Mouse (Mus musculus): ENCODE data around the gene Ptgfrn. TPM values are rescaled to one million over a fixed set of nuclear protein-coding genes. Genes with fewer than 3 reads are reported as not detected.

The Ptgfrn gene
- total RNA-seq, 1 experiment, result 52.3 TPM

- H3K27ac ChIP-seq (ENCODE audit: insufficient read depth, low read depth, low read length, poor library complexity, severe bottlenecking), result peak overlapping the region; percentile 66
- TF ChIP-seq ZNF384 (IDR thresholded peaks at IDR 0.05; ENCODE audit: low read depth, low read length) (no peak), ZC3H11A (IDR thresholded peaks at IDR 0.05; ENCODE audit: borderline replicate concordance, low read depth, low read length) (no peak), CHD2 (IDR thresholded peaks at IDR 0.05; ENCODE audit: low read depth, low read length) (no peak), HCFC1 (IDR thresholded peaks at IDR 0.05; ENCODE audit: borderline replicate concordance, insufficient read depth, low read length) (no peak)
- no peaks in the 10 kb centered on the region for H3K9me3 ChIP-seq (ENCODE audit: control insufficient read depth, insufficient read depth, low read depth, low read length)
- no peak for DNase-seq (ENCODE audit: low read depth, low spot score)
- H3K9ac ChIP-seq (ENCODE audit: insufficient read depth, low read depth, low read length, poor library complexity, severe bottlenecking), result no peak overlapping the region
- H3K4me3 ChIP-seq (ENCODE audit: insufficient read depth in 1 of 2, low read depth in 1 of 2, low read length in 2 of 2, poor library complexity in 1 of 2, severe bottlenecking in 1 of 2), result peak overlapping the region in 1 of 2 experiments; percentile 15; a peak in 1 of 4 replicates
- H3K36me3 ChIP-seq (ENCODE audit: control insufficient read depth, insufficient read depth, low read length, poor library complexity, severe bottlenecking), result peaks cover 2% of the 10 kb centered on the region; the same call in 1 of the 2 replicates
- H3K4me1 ChIP-seq (ENCODE audit: control insufficient read depth in 2 of 2, insufficient read depth in 2 of 2, low read length in 2 of 2, poor library complexity in 1 of 2), result peaks cover 18 to 22% of the 10 kb centered on the region in 2 experiments
- in situ Hi-C loops (cut with MboI; ENCODE audit: low sequenced_read_pairs in 2 of 2, unreplicated experiment in 2 of 2), result no loop called here
Observed at GRCm38 (mm10) chr3:101092202-101092601, 17.9 kb downstream of the Ptgfrn start.

GRCm38 (mm10) chr3:101086584-101087445, 23.3 kb downstream of the Ptgfrn start:
- H3K9ac ChIP-seq (ENCODE audit: insufficient read depth, low read depth, low read length, poor library complexity, severe bottlenecking), result no peak overlapping the region; the same call in 1 of the 2 replicates
- H3K4me3 ChIP-seq (ENCODE audit: insufficient read depth in 1 of 2, low read depth in 1 of 2, low read length in 2 of 2, poor library complexity in 1 of 2, severe bottlenecking in 1 of 2), result no peak overlapping the region
- no peaks in the 10 kb centered on the region; the same call in 1 of the 2 replicates for H3K36me3 ChIP-seq (ENCODE audit: control insufficient read depth, insufficient read depth, low read length, poor library complexity, severe bottlenecking)
- peaks cover 12 to 19% of the 10 kb centered on the region in 2 experiments for H3K4me1 ChIP-seq (ENCODE audit: control insufficient read depth in 2 of 2, insufficient read depth in 2 of 2, low read length in 2 of 2, poor library complexity in 1 of 2)
- TF ChIP-seq ZC3H11A (IDR thresholded peaks at IDR 0.05; ENCODE audit: borderline replicate concordance, low read depth, low read length) (no peak), CHD2 (IDR thresholded peaks at IDR 0.05; ENCODE audit: low read depth, low read length) (no peak), HCFC1 (IDR thresholded peaks at IDR 0.05; ENCODE audit: borderline replicate concordance, insufficient read depth, low read length) (no peak), MAFK (IDR thresholded peaks at IDR 0.05; ENCODE audit: insufficient read depth, low read depth, low read length) (no peak), ZNF384 (IDR thresholded peaks at IDR 0.05; ENCODE audit: low read depth, low read length) (no peak)
- H3K9me3 ChIP-seq (ENCODE audit: control insufficient read depth, insufficient read depth, low read depth, low read length), result no peaks in the 10 kb centered on the region
- in situ Hi-C loops (cut with MboI; ENCODE audit: low sequenced_read_pairs in 2 of 2, unreplicated experiment in 2 of 2), result no loop called here
- DNase-seq (ENCODE audit: low read depth, low spot score), result no peak
- no peak overlapping the region for H3K27ac ChIP-seq (ENCODE audit: insufficient read depth, low read depth, low read length, poor library complexity, severe bottlenecking)

- Histone ChIP-seq H3K36me3 (ENCODE audit: control insufficient read depth, insufficient read depth, low read length, poor library complexity, severe bottlenecking) (peaks cover 25% of the 10 kb centered on the region), H3K4me3 (ENCODE audit: insufficient read depth in 1 of 2, low read depth in 1 of 2, low read length in 2 of 2, poor library complexity in 1 of 2, severe bottlenecking in 1 of 2) (no peak overlapping the region), H3K9ac (ENCODE audit: insufficient read depth, low read depth, low read length, poor library complexity, severe bottlenecking) (no peak overlapping the region), H3K27ac (ENCODE audit: insufficient read depth, low read depth, low read length, poor library complexity, severe bottlenecking) (no peak overlapping the region), H3K4me1 (ENCODE audit: control insufficient read depth in 2 of 2, insufficient read depth in 2 of 2, low read length in 2 of 2, poor library complexity in 1 of 2) (peaks cover 4 to 6% of the 10 kb centered on the region in 2 experiments; a peak in 3 of 4 replicates), H3K9me3 (ENCODE audit: control insufficient read depth, insufficient read depth, low read depth, low read length) (no peaks in the 10 kb centered on the region)
- no peak for TF ChIP-seq ZNF384 (IDR thresholded peaks at IDR 0.05; ENCODE audit: low read depth, low read length)
- TF ChIP-seq CHD2 (IDR thresholded peaks at IDR 0.05; ENCODE audit: low read depth, low read length), result no peak
- no peak for TF ChIP-seq ZC3H11A (IDR thresholded peaks at IDR 0.05; ENCODE audit: borderline replicate concordance, low read depth, low read length)
- TF ChIP-seq HCFC1 (IDR thresholded peaks at IDR 0.05; ENCODE audit: borderline replicate concordance, insufficient read depth, low read length), result no peak
- TF ChIP-seq MAFK (IDR thresholded peaks at IDR 0.05; ENCODE audit: insufficient read depth, low read depth, low read length), result no peak
- no peak for DNase-seq (ENCODE audit: low read depth, low spot score)
- in situ Hi-C loops (cut with MboI; ENCODE audit: low sequenced_read_pairs in 2 of 2, unreplicated experiment in 2 of 2), result no loop called here
Observed at GRCm38 (mm10) chr3:101080925-101081324, 29.2 kb downstream of the Ptgfrn start.

DNA sequence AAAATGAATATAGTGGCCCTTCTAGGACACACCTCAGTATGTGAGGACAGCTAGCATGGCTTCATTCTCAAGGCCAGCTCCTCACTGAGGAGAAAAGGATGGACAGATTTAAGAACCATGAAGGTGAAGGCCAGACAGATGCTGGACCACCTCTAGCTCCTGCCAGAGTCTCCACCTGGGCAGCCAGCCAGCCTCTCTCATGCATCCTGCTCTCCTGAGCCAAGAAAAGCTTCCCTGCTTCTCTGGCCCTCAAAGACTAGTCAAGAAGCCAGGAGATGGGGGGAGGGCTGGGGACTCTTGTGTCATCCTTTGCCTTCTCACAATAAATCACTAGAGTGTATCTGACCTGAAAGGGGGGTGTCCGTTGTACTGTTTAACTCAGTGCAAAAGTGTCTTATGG, 31.7 kb downstream of the Ptgfrn start:
- Histone ChIP-seq H3K4me1 (ENCODE audit: control insufficient read depth in 2 of 2, insufficient read depth in 2 of 2, low read length in 2 of 2, poor library complexity in 1 of 2) (peaks cover 2 to 4% of the 10 kb centered on the region in 2 experiments; a peak in 2 of 4 replicates), H3K36me3 (ENCODE audit: control insufficient read depth, insufficient read depth, low read length, poor library complexity, severe bottlenecking) (peaks cover 33% of the 10 kb centered on the region), H3K4me3 (ENCODE audit: insufficient read depth in 1 of 2, low read depth in 1 of 2, low read length in 2 of 2, poor library complexity in 1 of 2, severe bottlenecking in 1 of 2) (no peak overlapping the region), H3K9ac (ENCODE audit: insufficient read depth, low read depth, low read length, poor library complexity, severe bottlenecking) (no peak overlapping the region), H3K27ac (ENCODE audit: insufficient read depth, low read depth, low read length, poor library complexity, severe bottlenecking) (no peak overlapping the region), H3K9me3 (ENCODE audit: control insufficient read depth, insufficient read depth, low read depth, low read length) (no peaks in the 10 kb centered on the region)
- DNase-seq (ENCODE audit: low read depth, low spot score), result no peak
- no peak for TF ChIP-seq ZNF384 (IDR thresholded peaks at IDR 0.05; ENCODE audit: low read depth, low read length)
- no peak for TF ChIP-seq HCFC1 (IDR thresholded peaks at IDR 0.05; ENCODE audit: borderline replicate concordance, insufficient read depth, low read length)
- no peak for TF ChIP-seq ZC3H11A (IDR thresholded peaks at IDR 0.05; ENCODE audit: borderline replicate concordance, low read depth, low read length)
- no peak for TF ChIP-seq CHD2 (IDR thresholded peaks at IDR 0.05; ENCODE audit: low read depth, low read length)
- no peak for TF ChIP-seq MAFK (IDR thresholded peaks at IDR 0.05; ENCODE audit: insufficient read depth, low read depth, low read length)
- in situ Hi-C loops (cut with MboI; ENCODE audit: low sequenced_read_pairs in 2 of 2, unreplicated experiment in 2 of 2), result no loop called here

All from ES-E14 (cell line).